Mouse (Mus musculus) midbrain, postnatal 0 days (tissue): ENCODE data around the gene Fsd1. TPM values are rescaled to one million over a fixed set of nuclear protein-coding genes. Genes with fewer than 3 reads are reported as not detected.

Source experiments
- ATAC-seq: fragments of 200-750 bp; cut with Nextera tagmentation; 2 replicates; pipeline ENCODE4 v1.8.0; 2017; ENCODE audit warnings: moderate number of reproducible peaks, mild to moderate bottlenecking, moderate TSS enrichment, moderate library complexity; ENCODE audit not compliant: low FRiP score
- DNase-seq: peaks from one replicate; pipeline ENCODE4 v3.0.0-alpha.2; 2015; ENCODE audit warnings: low spot score
- H3K27ac ChIP-seq: fragments of 300-500 bp; sonication (generic); 2 replicates; pipeline ENCODE4 v1.5.1; 2014; ENCODE audit warnings: low read depth, mild to moderate bottlenecking, low read length, mixed read lengths
- H3K27me3 ChIP-seq: fragments of 300-500 bp; sonication (generic); 2 replicates; pipeline ENCODE4 v1.6.1; 2014; ENCODE audit warnings: low read length, control low read depth, mixed read lengths; ENCODE audit not compliant: insufficient read depth
- H3K36me3 ChIP-seq: fragments of 300-500 bp; sonication (generic); 2 replicates; pipeline ENCODE4 v1.6.1; 2014; ENCODE audit warnings: low read length, control low read depth, mixed read lengths; ENCODE audit not compliant: insufficient read depth
- H3K4me1 ChIP-seq: fragments of 300-500 bp; sonication (generic); 2 replicates; pipeline ENCODE4 v1.6.1; 2014; ENCODE audit warnings: mild to moderate bottlenecking, control low read depth, antibody characterized with exemption, low read length, mixed read lengths; ENCODE audit not compliant: insufficient read depth
- H3K4me2 ChIP-seq: fragments of 300-500 bp; sonication (generic); 2 replicates; pipeline ENCODE4 v1.6.1; 2014; ENCODE audit warnings: low read depth, mild to moderate bottlenecking, low read length, mixed read lengths; ENCODE audit not compliant: poor library complexity, severe bottlenecking
- H3K4me3 ChIP-seq: fragments of 300-500 bp; sonication (generic); 2 replicates; pipeline ENCODE4 v1.5.1; 2014; ENCODE audit warnings: low read depth, mild to moderate bottlenecking, low read length, moderate library complexity
- H3K9ac ChIP-seq: fragments of 300-500 bp; sonication (generic); replicated peaks from 2 replicates; pipeline ENCODE4 v1.6.1; 2014; ENCODE audit warnings: mild to moderate bottlenecking, low read length, moderate library complexity, mixed read lengths; ENCODE audit not compliant: poor library complexity, severe bottlenecking
- H3K9me3 ChIP-seq: fragments of 300-500 bp; sonication (generic); 2 replicates; pipeline ENCODE4 v1.6.1; 2016; ENCODE audit warnings: low read length, control low read depth
- CTCF ChIP-seq: IDR thresholded peaks from 2 replicates; pipeline ENCODE4 v1.5.1; 2016; ENCODE audit warnings: antibody characterized with exemption, mild to moderate bottlenecking
- WGBS: fragments of 180-500 bp; shearing (Covaris S2); extraction: QIAGEN DNeasy Blood & Tissue Kit; methylation state at CpG from one replicate; pipeline ENCODE4 v1.1.7; 2014; 5-methylcytosine and 5-hydroxymethylcytosine counted together
- polyA plus RNA-seq: library from polyadenylated mRNA; unstranded; fragments of >200 nt; fragmentation: Nextera tagmentation; extraction: Ambion mirVana; gene quantifications from 2 replicates; pipeline ENCODE4 v1.2.1, GENCODE M21; 2015
- total RNA-seq: library from RNA; depleted of rRNA; stranded (reverse); fragments of >200 nt; gene quantifications from 2 replicates; pipeline ENCODE4 v1.2.3, GENCODE M21; 2014

The Fsd1 gene
- total and polyA plus RNA-seq, 2 experiments from 2014 or later = 122 to 188 TPM

GRCm38 (mm10) chr17:56020400-56021084, 34.2 kb downstream of the Fsd1 start:
- Histone ChIP-seq H3K27me3 (no peaks in the 10 kb centered on the region), H3K9me3 (no peaks in the 10 kb centered on the region), H3K27ac (peak overlapping the region; percentile 47; the same call in 1 of the 2 replicates), H3K4me3 (no peak overlapping the region), H3K9ac (no peak overlapping the region), H3K36me3 (peaks cover 42% of the 10 kb centered on the region), H3K4me2 (no peak overlapping the region), H3K4me1 (0 out of 2 replicates have a peak, but pooled peaks cover 3% of the 10 kb centered on the region)
- ATAC-seq (no peak), DNase-seq (no peak)
- WGBS = 83% methylated on average over 6 of the region's 6 CpGs
- TF ChIP-seq CTCF = no peak

GRCm38 (mm10) chr17:56021161-56021910, 35.0 kb downstream of the Fsd1 start:
- ATAC-seq (no peak), DNase-seq (no peak)
- Histone ChIP-seq H3K36me3 (peaks cover 37% of the 10 kb centered on the region), H3K4me2 (no peak overlapping the region), H3K4me1 (0 out of 2 replicates have a peak, but pooled peaks cover 3% of the 10 kb centered on the region), H3K4me3 (no peak overlapping the region), H3K9me3 (no peaks in the 10 kb centered on the region), H3K27ac (peak overlapping the region; percentile 27), H3K27me3 (no peaks in the 10 kb centered on the region), H3K9ac (no peak overlapping the region)
- no peak; the same call in 1 of the 2 replicates for TF ChIP-seq CTCF
- 91% methylated on average over 4 of the region's 4 CpGs for WGBS

GRCm38 (mm10) chr17:56022131-56022988, 36.1 kb downstream of the Fsd1 start:
- no peaks in the 10 kb centered on the region for H3K27me3 ChIP-seq
- no peak for TF ChIP-seq CTCF
- no peak overlapping the region for H3K4me2 ChIP-seq
- H3K36me3 ChIP-seq = peaks cover 27% of the 10 kb centered on the region
- no peaks in the 10 kb centered on the region for H3K9me3 ChIP-seq
- 0 out of 2 replicates have a peak, but pooled peaks cover 3% of the 10 kb centered on the region for H3K4me1 ChIP-seq
- ATAC-seq = no peak
- H3K4me3 ChIP-seq = no peak overlapping the region
- H3K9ac ChIP-seq = no peak overlapping the region
- no peak for DNase-seq
- H3K27ac ChIP-seq = 0 out of 2 replicates have a peak overlapping the region, but pooled peaks have one; percentile 43
- 28% methylated on average over 2 of the region's 2 CpGs for WGBS

GRCm38 (mm10) chr17:56022989-56023290, 36.6 kb downstream of the Fsd1 start:
- DNase-seq = no peak
- no peaks in the 10 kb centered on the region for H3K9me3 ChIP-seq
- H3K9ac ChIP-seq = no peak overlapping the region
- H3K27me3 ChIP-seq = no peaks in the 10 kb centered on the region
- 77% methylated on average over 4 of the region's 4 CpGs for whole genome bisulfite sequencing
- peaks cover 21% of the 10 kb centered on the region for H3K36me3 ChIP-seq
- no peak overlapping the region for H3K4me2 ChIP-seq
- no peak for TF ChIP-seq CTCF
- 0 out of 2 replicates have a peak, but pooled peaks cover 3% of the 10 kb centered on the region for H3K4me1 ChIP-seq
- H3K4me3 ChIP-seq = no peak overlapping the region
- H3K27ac ChIP-seq = 0 out of 2 replicates have a peak overlapping the region, but pooled peaks have one; percentile 43
- ATAC-seq = no peak

GRCm38 (mm10) chr17:56023386-56023785, 37.1 kb downstream of the Fsd1 start:
- H3K9ac ChIP-seq = no peak overlapping the region
- DNase-seq = no peak

More at GRCm38 (mm10) chr17:56023386-56023785, 37.1 kb downstream of the Fsd1 start:
- H3K36me3 ChIP-seq = peaks cover 18% of the 10 kb centered on the region
- no peak overlapping the region for H3K4me3 ChIP-seq
- no peaks in the 10 kb centered on the region for H3K9me3 ChIP-seq
- no peak for ATAC-seq
- no peaks in the 10 kb centered on the region for H3K27me3 ChIP-seq
- H3K27ac ChIP-seq = no peak overlapping the region
- H3K4me1 ChIP-seq = 0 out of 2 replicates have a peak, but pooled peaks cover 3% of the 10 kb centered on the region
- no peak for TF ChIP-seq CTCF
- 84% methylated on average over 5 of the region's 5 CpGs for WGBS
- no peak overlapping the region for H3K4me2 ChIP-seq
